Mouse (Mus musculus) MEL (cell line): ENCODE results near the gene Slc22a13. TPM values are rescaled to one million over a fixed set of nuclear protein-coding genes. Genes with fewer than 3 reads are reported as not detected.

Source experiments
- DNase-seq: peaks from one replicate; pipeline ENCODE4 v3.0.0; 2011; ENCODE audit warnings: low read depth, low spot score
- H3K27ac ChIP-seq: 2 replicates; pipeline ENCODE4 v1.5.1; 2012; ENCODE audit warnings: low read depth, mild to moderate bottlenecking, control low read depth, low read length, moderate library complexity; ENCODE audit not compliant: control insufficient read depth
- H3K27me3 ChIP-seq, 2 experiments: fragments of 150-350 bp in 1 of 2; sonication (generic) in 1 of 2; 2 replicates each; pipeline ENCODE4 v1.6.1; 2012; ENCODE audit warnings: low read length in 2 of 2, mild to moderate bottlenecking in 2 of 2, improper control_type of control experiment in 1 of 2, moderate library complexity in 1 of 2; ENCODE audit not compliant: insufficient read depth in 2 of 2, control insufficient read depth in 1 of 2
- H3K36me3 ChIP-seq, 2 experiments: 2 replicates each; pipeline ENCODE4 v1.6.1; 2012 to 2014; ENCODE audit warnings: low read length in 2 of 2, improper control_type of control experiment in 1 of 2, inconsistent platforms in 1 of 2, mild to moderate bottlenecking in 1 of 2; ENCODE audit not compliant: insufficient read depth in 2 of 2, control insufficient read depth in 1 of 2
- H3K4me1 ChIP-seq, 2 experiments: fragments of 150-350 bp in 1 of 2; sonication (generic) in 1 of 2; 2 replicates each; pipeline ENCODE4 v1.6.1; 2012; ENCODE audit warnings: low read length in 2 of 2, improper control_type of control experiment in 1 of 2, mild to moderate bottlenecking in 1 of 2; ENCODE audit not compliant: insufficient read depth in 2 of 2, control insufficient read depth in 1 of 2
- H3K4me3 ChIP-seq, 2 experiments: fragments of 150-350 bp in 1 of 2; sonication (generic) in 1 of 2; 2 replicates each; pipeline ENCODE4 v1.5.1; 2012; ENCODE audit warnings: low read depth in 2 of 2, low read length in 2 of 2, mild to moderate bottlenecking in 2 of 2, moderate library complexity in 2 of 2, control low read depth in 1 of 2, improper control_type of control experiment in 1 of 2; ENCODE audit not compliant: control insufficient read depth in 1 of 2, insufficient read depth in 1 of 2
- H3K79me2 ChIP-seq: 2 replicates; pipeline ENCODE4 v1.6.1; 2012; ENCODE audit warnings: mild to moderate bottlenecking, low read length, moderate library complexity; ENCODE audit not compliant: control insufficient read depth, poor library complexity, insufficient read depth
- H3K9ac ChIP-seq: 2 replicates; pipeline ENCODE4 v1.6.1; 2012; ENCODE audit warnings: low read depth, mild to moderate bottlenecking, control low read depth, low read length, moderate library complexity; ENCODE audit not compliant: control insufficient read depth, poor library complexity, severe bottlenecking
- H3K9me3 ChIP-seq: fragments of 150-350 bp; sonication (generic); replicated peaks from 2 replicates; pipeline ENCODE4 v1.6.1; 2012; ENCODE audit warnings: mild to moderate bottlenecking, low read length, improper control_type of control experiment, moderate library complexity; ENCODE audit not compliant: insufficient read depth
- CHD2 ChIP-seq: IDR thresholded peaks from 2 replicates; pipeline ENCODE4 v1.6.1; 2011; ENCODE audit warnings: low read length, improper control_type of control experiment
- CTCF ChIP-seq, 3 experiments: IDR thresholded peaks in 2 of 3; conservative IDR thresholded peaks in 1 of 3; 2 replicates each; pipeline ENCODE4 v1.5.1; 2011 to 2012; ENCODE audit warnings: low read length in 3 of 3, low read depth in 2 of 3, mild to moderate bottlenecking in 2 of 3, improper control_type of control experiment in 1 of 3, inconsistent platforms in 1 of 3, mixed read lengths in 1 of 3, moderate library complexity in 1 of 3; ENCODE audit not compliant: control insufficient read depth in 1 of 3, insufficient read depth in 1 of 3, poor library complexity in 1 of 3, severe bottlenecking in 1 of 3
- E2F4 ChIP-seq: IDR thresholded peaks from 2 replicates; pipeline ENCODE4 v1.6.1; 2011; ENCODE audit warnings: low read depth, low read length, improper control_type of control experiment, borderline replicate concordance
- ELF1 ChIP-seq: IDR thresholded peaks from 2 replicates; pipeline ENCODE4 v1.6.1; 2014; ENCODE audit warnings: low read depth, mild to moderate bottlenecking, inconsistent platforms, low read length, improper control_type of control experiment, moderate library complexity
- EP300 ChIP-seq, 2 experiments: IDR thresholded peaks; 2 replicates each; pipeline ENCODE4 v1.6.1; 2011; ENCODE audit warnings: improper control_type of control experiment in 2 of 2, low read length in 2 of 2, low read depth in 1 of 2, mild to moderate bottlenecking in 1 of 2
- GATA1 ChIP-seq: IDR thresholded peaks from 2 replicates; pipeline ENCODE4 v1.6.1; 2011; ENCODE audit warnings: low read depth, low read length, improper control_type of control experiment
- MAFK ChIP-seq: IDR thresholded peaks from 2 replicates; pipeline ENCODE4 v1.6.1; 2011; ENCODE audit warnings: low read depth, mild to moderate bottlenecking, low read length, improper control_type of control experiment, borderline replicate concordance
- MAX ChIP-seq: IDR thresholded peaks from 2 replicates; pipeline ENCODE4 v1.6.1; 2011; ENCODE audit warnings: low read length, improper control_type of control experiment
- MAZ ChIP-seq: IDR thresholded peaks from 2 replicates; pipeline ENCODE4 v1.6.1; 2012; ENCODE audit warnings: low read depth, mild to moderate bottlenecking, inconsistent platforms, low read length, improper control_type of control experiment
- MYC ChIP-seq: IDR thresholded peaks from 2 replicates; pipeline ENCODE4 v1.6.1; 2011; ENCODE audit warnings: low read depth, mild to moderate bottlenecking, low read length, improper control_type of control experiment, moderate library complexity
- NELFE ChIP-seq: IDR thresholded peaks from 2 replicates; pipeline ENCODE4 v1.6.1; 2011; ENCODE audit warnings: low read depth, low read length, improper control_type of control experiment
- POLR2AphosphoS5 ChIP-seq: IDR thresholded peaks from 2 replicates; pipeline ENCODE4 v1.6.1; 2012; ENCODE audit warnings: low read depth, borderline replicate concordance, mild to moderate bottlenecking, inconsistent platforms, low read length, moderate library complexity, mixed read lengths
- RAD21 ChIP-seq: IDR thresholded peaks from 2 replicates; pipeline ENCODE4 v1.6.1; 2011; ENCODE audit warnings: mild to moderate bottlenecking, low read depth, low read length, improper control_type of control experiment
- SIN3A ChIP-seq: IDR thresholded peaks from 2 replicates; pipeline ENCODE4 v1.6.1; 2012; ENCODE audit warnings: low read length, improper control_type of control experiment, inconsistent platforms
- SMC3 ChIP-seq: IDR thresholded peaks from 2 replicates; pipeline ENCODE4 v1.6.1; 2011; ENCODE audit warnings: low read depth, low read length, improper control_type of control experiment
- USF1 ChIP-seq: IDR thresholded peaks from 2 replicates; pipeline ENCODE4 v1.6.1; 2014; ENCODE audit warnings: low read depth, mild to moderate bottlenecking, inconsistent platforms, low read length, improper control_type of control experiment, moderate library complexity
- ZC3H11A ChIP-seq: IDR thresholded peaks from 2 replicates; pipeline ENCODE4 v1.6.1; 2012; ENCODE audit warnings: low read depth, mild to moderate bottlenecking, inconsistent platforms, low read length, improper control_type of control experiment
- ZMIZ1 ChIP-seq: IDR thresholded peaks from 2 replicates; pipeline ENCODE4 v1.6.1; 2012; ENCODE audit warnings: low read depth, mild to moderate bottlenecking, inconsistent platforms, low read length, improper control_type of control experiment, moderate library complexity
- polyA plus RNA-seq, 2 experiments: library from polyadenylated mRNA; stranded (reverse) in 1 of 2; unstranded in 1 of 2; fragments of >175 nt in 1 of 2; fragments of >200 nt in 1 of 2; gene quantifications; 2 replicates each; pipeline versions ENCODE4 v1.2.1 to v1.2.4; 2012; ENCODE audit warnings: low replicate concordance in 2 of 2, low read depth in 1 of 2; ENCODE audit not compliant: insufficient read length in 2 of 2, insufficient read depth in 1 of 2, missing spikeins in 1 of 2
- total RNA-seq: library from RNA; depleted of rRNA; stranded (reverse); fragments of 300-350 nt; gene quantifications from 2 replicates; pipeline ENCODE4 v1.2.3, GENCODE M21; 2012

The Slc22a13 gene
- total and polyA plus RNA-seq, 3 experiments, result 0.04 TPM; not detected in 2

GRCm38 (mm10) chr9:119199151-119199861, 9.6 kb downstream of the Slc22a13 start:
- Histone ChIP-seq H3K36me3 (peaks cover 0 to 7% of the 10 kb centered on the region in 2 experiments; a peak in 1 of 4 replicates), H3K27ac (no peak overlapping the region), H3K4me1 (peaks cover 0 to 7% of the 10 kb centered on the region in 2 experiments; a peak in 3 of 4 replicates), H3K27me3 (no peaks in the 10 kb centered on the region), H3K4me3 (no peak overlapping the region), H3K79me2 (no peaks in the 10 kb centered on the region), H3K9me3 (no peaks in the 10 kb centered on the region), H3K9ac (no peak overlapping the region)
- TF ChIP-seq GATA1, result no peak
- TF ChIP-seq POLR2AphosphoS5, result no peak
- TF ChIP-seq MYC, result no peak
- TF ChIP-seq MAZ, result no peak
- no peak for TF ChIP-seq SIN3A
- TF ChIP-seq ZMIZ1, result no peak
- no peak for TF ChIP-seq MAFK
- TF ChIP-seq ZC3H11A, result no peak
- TF ChIP-seq NELFE, result no peak
- no peak for TF ChIP-seq ELF1
- no peak for TF ChIP-seq CHD2
- TF ChIP-seq EP300 (IDR thresholded peaks at IDR 0.05; ENCODE audit: low read depth in 1 of 2, low read length in 2 of 2), result no peak
- TF ChIP-seq USF1, result no peak
- DNase-seq, result no peak

DNA sequence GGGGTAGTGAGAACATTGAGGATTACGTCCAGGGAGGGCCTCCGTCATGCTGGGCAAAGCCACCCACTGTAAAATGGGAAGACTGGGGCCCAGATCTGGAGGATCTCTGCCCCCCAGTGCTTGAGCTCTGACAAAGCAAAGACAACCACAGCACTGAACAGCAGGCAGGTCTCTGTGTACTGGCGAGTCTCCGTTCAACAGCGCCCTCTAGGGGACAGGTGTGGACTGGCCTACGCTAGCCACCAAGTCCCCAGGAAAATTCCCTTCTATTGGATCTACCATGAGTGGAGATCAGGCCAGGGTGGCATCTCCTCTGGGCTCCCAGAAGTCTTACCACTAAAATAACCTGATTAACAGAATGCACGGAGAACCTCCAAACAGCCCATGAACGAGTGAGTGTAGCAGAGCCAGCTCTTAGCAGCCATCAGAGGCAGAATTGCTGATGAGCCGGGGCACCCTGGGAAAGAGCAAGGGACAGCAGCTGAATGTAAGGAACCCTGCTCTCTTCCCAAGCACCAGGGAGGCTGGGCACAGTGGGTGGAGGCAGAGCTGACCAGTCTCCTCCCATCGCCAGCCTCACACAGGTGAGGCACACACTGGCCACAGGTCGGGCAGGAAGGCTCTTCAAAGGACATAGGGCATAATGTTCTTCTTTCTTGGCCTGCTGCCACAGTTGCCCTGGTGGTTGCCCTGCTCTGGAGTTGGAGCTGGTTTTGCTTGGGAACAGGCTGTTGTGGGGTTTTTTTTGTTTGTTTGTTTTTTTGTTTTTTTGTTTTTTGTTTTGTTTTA, 16.5 kb downstream of the Slc22a13 start:
- H3K27ac ChIP-seq, result no peak overlapping the region
- no peak overlapping the region for H3K4me3 ChIP-seq
- no peak overlapping the region for H3K9ac ChIP-seq
- TF ChIP-seq RAD21, result peak; percentile 47
- TF ChIP-seq SMC3, result peak; percentile 54
- peak; percentile 27; the same call in 1 of the 2 replicates for TF ChIP-seq ZC3H11A
- TF ChIP-seq E2F4, result no peak
- TF ChIP-seq MAX, result no peak
- TF ChIP-seq CTCF (IDR thresholded peaks at IDR 0.05 in 2 of 3, conservative IDR thresholded peaks at IDR 0.05 in 1 of 3; ENCODE audit: control insufficient read depth in 1 of 3, insufficient read depth in 1 of 3, low read depth in 2 of 3, low read length in 3 of 3, poor library complexity in 1 of 3, severe bottlenecking in 1 of 3), result peak; percentile 77 to 89 (median 80)
- H3K4me1 ChIP-seq, result no peaks in the 10 kb centered on the region
- H3K9me3 ChIP-seq, result no peaks in the 10 kb centered on the region
- H3K36me3 ChIP-seq, result no peaks in the 10 kb centered on the region
- peak; percentile 40 for DNase-seq
- no peaks in the 10 kb centered on the region for H3K79me2 ChIP-seq
- H3K27me3 ChIP-seq, result no peaks in the 10 kb centered on the region
